Mouse (Mus musculus): Measurements from ENCODE around the gene Mkrn3. TPM values are rescaled to one million over a fixed set of nuclear protein-coding genes. Genes with fewer than 3 reads are reported as not detected.
A peak's percentile ranks its signal among the peaks of the same experiment; 100 is the strongest.

The Mkrn3 gene
- polyA plus RNA-seq (2012; ENCODE audit: insufficient read depth, low replicate concordance), result 0.39 TPM in 1 of 2 replicates, not detected in the other

DNA sequence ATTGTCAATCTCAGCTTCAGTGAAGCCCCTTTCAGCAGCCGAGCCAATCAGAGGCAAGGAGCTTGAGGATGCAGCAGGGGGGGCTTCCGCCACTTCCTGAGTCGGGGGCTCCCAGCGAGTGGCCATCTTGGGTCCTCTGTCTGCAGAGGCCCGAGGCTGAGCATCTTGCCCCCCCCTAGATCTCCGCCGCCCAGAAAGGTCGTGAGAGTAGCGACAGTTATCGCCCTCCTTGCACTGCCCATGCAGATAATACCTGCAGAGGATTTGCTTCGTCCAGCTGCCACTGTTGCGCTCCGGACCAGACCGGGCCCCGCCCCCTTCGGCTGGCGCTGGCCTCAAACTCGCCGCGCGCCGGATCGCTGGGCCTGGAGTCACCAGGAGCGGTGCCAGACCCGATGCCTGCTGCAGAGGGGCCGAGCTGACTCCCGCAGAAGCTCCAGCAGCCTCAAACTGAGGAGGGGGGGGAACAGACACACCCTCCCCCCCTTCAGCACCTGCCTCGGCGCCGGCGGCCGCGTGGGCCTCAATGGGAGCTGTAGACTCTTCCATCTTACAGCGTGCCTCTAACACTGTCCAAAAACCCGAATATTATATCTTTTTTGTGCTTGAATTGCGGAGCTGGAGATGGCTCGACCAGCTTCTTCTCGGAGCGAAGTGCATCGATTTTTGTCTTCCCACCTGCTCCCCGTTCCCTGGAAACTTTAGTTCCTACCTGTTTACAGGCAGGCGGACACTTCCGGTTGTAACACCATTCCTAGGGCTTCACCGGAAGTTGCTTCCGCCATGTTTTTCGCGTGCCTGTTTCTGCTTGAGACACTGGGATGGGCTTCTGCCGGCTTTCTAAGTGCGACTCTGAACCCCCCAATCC lies at the start of gene Mkrn3:
Mkrn3 (minus strand) TSS at position 647 of the 868 bp plus-strand sequence.
- H3K9me3 ChIP-seq, result peaks cover 12% of the 10 kb centered on the region
- H3K36me3 ChIP-seq (replicated peaks; ENCODE audit: low read length), result no peaks in the 10 kb centered on the region
- H3K4me3 ChIP-seq (replicated peaks), result peak within 1 kb of the TSS; percentile 93
- H3K4me1 ChIP-seq, result peaks cover 13% of the 10 kb centered on the region
- TF ChIP-seq GATA1 (IDR thresholded peaks at IDR 0.05; ENCODE audit: borderline replicate concordance, low read length) (no peak), FLI1 (IDR thresholded peaks at IDR 0.05; ENCODE audit: low read length) (peak; percentile 67; the same call in 1 of the 2 replicates)
- peaks cover 2% of the 10 kb centered on the region for H3K27me3 ChIP-seq (replicated peaks)

GRCm38 (mm10) chr7:62463878-62464755 lies 44.2 kb upstream of the Mkrn3 start, which contains the start of gene Peg12:
Gene Peg12 (minus strand): TSS chr7:62464510.
- Histone ChIP-seq H3K27me3 (replicated peaks) (peaks cover 10% of the 10 kb centered on the region), H3K4me3 (replicated peaks) (peak within 1 kb of the TSS; percentile 94), H3K4me1 (peaks cover 14% of the 10 kb centered on the region), H3K9me3 (peaks cover 8% of the 10 kb centered on the region; the same call in 1 of the 2 replicates), H3K36me3 (replicated peaks; ENCODE audit: low read length) (no peaks in the 10 kb centered on the region)
- no peak for TF ChIP-seq GATA1 (IDR thresholded peaks at IDR 0.05; ENCODE audit: borderline replicate concordance, low read length)
- TF ChIP-seq FLI1 (IDR thresholded peaks at IDR 0.05; ENCODE audit: low read length), result no peak

DNA sequence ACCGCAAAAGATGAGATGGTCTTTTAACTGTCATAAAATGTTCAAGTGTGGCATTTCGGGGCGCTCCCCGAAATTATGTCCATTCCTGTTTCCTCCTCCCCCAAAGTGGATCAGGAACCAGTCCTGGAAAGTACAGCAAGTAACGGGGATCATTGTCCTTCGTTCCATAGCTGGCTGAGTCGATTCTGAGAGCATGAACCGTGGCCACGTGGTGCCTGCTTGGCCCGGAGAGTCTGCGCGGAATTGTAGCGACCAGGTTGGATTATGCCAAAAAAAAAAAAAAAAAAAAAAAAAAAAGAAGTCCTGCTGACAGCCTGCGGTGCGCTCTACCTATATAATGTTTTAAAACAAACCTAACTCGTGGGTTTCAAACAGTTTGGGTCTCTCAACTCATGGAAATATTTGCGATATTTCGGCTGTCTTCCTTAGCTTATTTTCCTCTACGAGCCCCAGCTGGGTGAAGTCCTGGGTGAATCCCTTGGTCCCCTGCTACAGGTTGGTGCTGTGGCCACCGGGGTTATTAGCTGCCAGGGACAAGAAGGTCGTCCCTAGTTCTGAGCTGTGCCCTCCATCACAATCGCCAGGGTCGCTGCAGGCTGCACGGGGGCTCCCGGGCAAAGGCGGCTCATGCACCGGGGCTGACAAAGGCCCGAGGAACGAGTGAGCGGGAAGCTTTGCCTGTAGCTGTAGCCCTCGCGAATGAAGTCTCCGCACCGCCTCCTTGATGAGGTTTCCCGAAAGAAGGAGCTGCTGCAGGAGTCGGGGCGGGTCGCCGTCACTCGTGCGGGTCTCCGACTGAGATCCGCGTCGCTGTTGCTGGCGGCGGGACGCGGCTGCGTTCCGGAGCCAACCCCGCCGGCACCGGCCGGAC lies 43.3 kb upstream of the Mkrn3 start:
- peaks cover 8% of the 10 kb centered on the region; the same call in 1 of the 2 replicates for H3K9me3 ChIP-seq
- H3K36me3 ChIP-seq (replicated peaks; ENCODE audit: low read length), result no peaks in the 10 kb centered on the region
- H3K4me1 ChIP-seq, result peaks cover 14% of the 10 kb centered on the region
- TF ChIP-seq GATA1 (IDR thresholded peaks at IDR 0.05; ENCODE audit: borderline replicate concordance, low read length) (no peak), FLI1 (IDR thresholded peaks at IDR 0.05; ENCODE audit: low read length) (no peak)
- H3K4me3 ChIP-seq (replicated peaks), result peak overlapping the region; percentile 94
- H3K27me3 ChIP-seq (replicated peaks), result peaks cover 10% of the 10 kb centered on the region

DNA sequence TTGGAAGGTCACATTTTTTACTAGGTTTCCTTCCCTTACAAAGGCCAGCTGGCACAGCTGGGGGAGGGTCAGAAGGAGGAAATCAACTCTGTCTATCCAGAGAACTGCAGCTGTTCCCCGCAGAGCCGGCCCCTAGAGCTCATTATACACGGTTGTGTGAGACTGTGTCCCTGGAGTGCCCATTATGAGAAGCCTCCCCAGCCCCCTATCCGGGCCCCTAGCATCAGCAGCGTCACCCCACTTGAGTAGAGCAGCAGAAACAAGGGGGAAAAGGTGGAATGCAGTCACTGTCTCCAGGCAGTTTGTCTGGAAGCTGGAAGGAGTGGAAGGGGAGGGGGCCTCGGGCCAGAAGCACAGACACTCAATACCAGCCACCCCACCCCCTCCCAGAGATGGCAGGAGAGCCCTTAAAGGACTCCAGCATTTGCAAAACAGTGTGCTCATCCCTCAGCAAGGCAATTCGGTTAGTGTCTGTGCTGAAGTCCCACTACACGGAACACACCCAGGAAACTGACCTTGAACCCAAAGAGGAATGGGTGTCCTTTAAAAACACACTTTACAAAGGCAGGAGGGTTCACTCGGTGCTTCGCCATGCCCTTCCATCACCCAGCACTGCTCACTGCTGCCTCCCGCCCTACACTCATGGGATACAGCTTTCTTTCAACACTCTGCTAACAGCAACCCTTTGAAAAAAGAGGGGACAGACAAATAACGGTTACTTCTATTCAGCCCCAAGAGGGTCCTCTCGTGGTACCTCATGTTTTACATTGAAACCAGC lies 42.5 kb upstream of the Mkrn3 start:
- Histone ChIP-seq H3K4me1 (peaks cover 14% of the 10 kb centered on the region), H3K36me3 (replicated peaks; ENCODE audit: low read length) (no peaks in the 10 kb centered on the region), H3K27me3 (replicated peaks) (peaks cover 10% of the 10 kb centered on the region), H3K9me3 (peaks cover 8% of the 10 kb centered on the region; the same call in 1 of the 2 replicates), H3K4me3 (replicated peaks) (peak overlapping the region; percentile 94)
- TF ChIP-seq GATA1 (IDR thresholded peaks at IDR 0.05; ENCODE audit: borderline replicate concordance, low read length) (no peak), FLI1 (IDR thresholded peaks at IDR 0.05; ENCODE audit: low read length) (no peak)

- H3K9me3 ChIP-seq, result no peaks in the 10 kb centered on the region
- no peaks in the 10 kb centered on the region for H3K27me3 ChIP-seq (replicated peaks)
- H3K4me3 ChIP-seq (replicated peaks), result no peak overlapping the region
- no peaks in the 10 kb centered on the region for H3K36me3 ChIP-seq (replicated peaks; ENCODE audit: low read length)
- H3K4me1 ChIP-seq, result no peaks in the 10 kb centered on the region
- TF ChIP-seq FLI1 (IDR thresholded peaks at IDR 0.05; ENCODE audit: low read length), result no peak
- TF ChIP-seq GATA1 (IDR thresholded peaks at IDR 0.05; ENCODE audit: borderline replicate concordance, low read length), result no peak
These were observed 32.4 kb upstream of the Mkrn3 start for GRCm38 (mm10) chr7:62452353-62452752.

DNA sequence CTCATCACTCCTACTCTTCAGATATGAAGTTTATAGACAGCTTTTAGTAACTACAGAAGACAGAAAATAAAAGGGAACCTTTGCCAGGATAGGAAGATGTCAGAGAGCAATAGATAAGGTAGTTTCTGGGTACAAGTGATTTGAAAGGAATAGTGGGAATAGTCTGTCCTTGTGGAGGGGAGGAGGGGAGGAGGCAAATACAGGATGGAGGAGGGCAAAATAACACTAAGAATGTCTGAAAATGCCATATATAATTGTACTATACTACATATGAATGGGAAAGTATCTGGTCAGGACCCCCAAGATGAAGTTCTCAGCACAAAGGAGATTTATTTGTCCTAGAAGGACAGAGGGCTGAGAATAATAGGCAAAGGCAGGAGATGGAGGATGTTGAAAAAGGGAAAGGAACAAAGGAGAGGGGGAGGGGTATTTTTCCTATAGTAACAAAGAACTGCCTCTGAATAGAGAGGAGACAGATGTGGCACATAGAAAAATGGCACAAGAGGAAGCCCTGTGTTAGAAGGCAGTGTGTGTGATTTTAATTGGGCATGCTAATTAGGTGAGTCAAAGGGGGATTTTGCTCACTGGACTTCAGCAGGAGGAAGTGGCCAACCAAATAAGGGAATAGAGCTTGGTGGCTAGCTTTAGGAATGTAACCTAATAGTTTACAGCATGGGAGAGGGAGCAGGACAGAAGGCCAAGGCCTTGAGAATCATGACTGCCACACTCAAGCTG lies 25.7 kb upstream of the Mkrn3 start:
- no peak for TF ChIP-seq GATA1 (IDR thresholded peaks at IDR 0.05; ENCODE audit: borderline replicate concordance, low read length)
- TF ChIP-seq FLI1 (IDR thresholded peaks at IDR 0.05; ENCODE audit: low read length), result no peak
- Histone ChIP-seq H3K36me3 (replicated peaks; ENCODE audit: low read length) (no peaks in the 10 kb centered on the region), H3K4me3 (replicated peaks) (no peak overlapping the region), H3K27me3 (replicated peaks) (no peaks in the 10 kb centered on the region), H3K9me3 (no peaks in the 10 kb centered on the region), H3K4me1 (no peaks in the 10 kb centered on the region)

- TF ChIP-seq FLI1 (IDR thresholded peaks at IDR 0.05; ENCODE audit: low read length) (no peak), GATA1 (IDR thresholded peaks at IDR 0.05; ENCODE audit: borderline replicate concordance, low read length) (no peak)
- Histone ChIP-seq H3K4me3 (replicated peaks) (no peak overlapping the region), H3K9me3 (no peaks in the 10 kb centered on the region), H3K36me3 (replicated peaks; ENCODE audit: low read length) (no peaks in the 10 kb centered on the region), H3K4me1 (no peaks in the 10 kb centered on the region), H3K27me3 (replicated peaks) (no peaks in the 10 kb centered on the region)
These were observed 16.5 kb upstream of the Mkrn3 start for GRCm38 (mm10) chr7:62436394-62436793.

DNA sequence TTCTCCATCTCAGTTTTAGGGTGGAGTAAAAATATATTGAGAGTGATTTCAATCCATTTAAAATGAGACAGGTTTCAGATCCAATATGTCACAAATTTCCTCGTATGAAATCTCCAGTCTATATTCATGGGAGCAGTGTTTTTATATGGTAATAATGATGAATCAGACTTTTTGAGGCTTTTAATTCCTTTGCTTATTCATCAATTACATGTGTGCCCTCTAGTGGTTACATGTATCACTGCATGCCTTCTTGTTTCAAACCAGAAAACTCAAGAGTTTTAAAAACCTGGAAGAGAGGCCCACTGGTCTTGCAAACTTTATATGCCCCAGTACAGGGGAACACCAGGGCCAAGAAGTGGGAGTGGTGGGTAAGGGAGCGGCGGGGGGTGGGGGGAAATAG lies 13.3 kb upstream of the Mkrn3 start:
- Histone ChIP-seq H3K4me1 (no peaks in the 10 kb centered on the region), H3K36me3 (replicated peaks; ENCODE audit: low read length) (no peaks in the 10 kb centered on the region), H3K4me3 (replicated peaks) (no peak overlapping the region), H3K27me3 (replicated peaks) (no peaks in the 10 kb centered on the region), H3K9me3 (no peaks in the 10 kb centered on the region)
- no peak for TF ChIP-seq GATA1 (IDR thresholded peaks at IDR 0.05; ENCODE audit: borderline replicate concordance, low read length)
- no peak for TF ChIP-seq FLI1 (IDR thresholded peaks at IDR 0.05; ENCODE audit: low read length)
